Mouse (Mus musculus) urinary bladder, postnatal 36 days (tissue): ENCODE measurements around the gene 1700020D05Rik.

Experiments
- DNase-seq, 2 experiments: peaks; one replicate each; pipeline ENCODE4 v3.0.0; 2022; ENCODE audit warnings: low spot score in 2 of 2, mixed read lengths in 1 of 2

The 1700020D05Rik gene

GRCm38 (mm10) chr19:5475069-5475714 lies 28.4 kb downstream of the 1700020D05Rik start:
- DNase-seq = no peak

GRCm38 (mm10) chr19:5474281-5475068 lies 29.1 kb downstream of the 1700020D05Rik start:
- DNase-seq = peak in 1 of 2 experiments; percentile 15

- DNase-seq = peak; percentile 79 to 87
Observed at GRCm38 (mm10) chr19:5473720-5474119, 29.9 kb downstream of the 1700020D05Rik start, which contains the start of gene Efemp2. Gene Efemp2 (plus strand): TSS chr19:5473954.

- no peak for DNase-seq
Observed at GRCm38 (mm10) chr19:5472857-5473256, 30.7 kb downstream of the 1700020D05Rik start.

GRCm38 (mm10) chr19:5471846-5472245 lies 31.7 kb downstream of the 1700020D05Rik start:
- no peak for DNase-seq

- no peak for DNase-seq
Observed at GRCm38 (mm10) chr19:5468374-5468773, 35.2 kb downstream of the 1700020D05Rik start, which contains the start of gene Ctsw. Gene Ctsw (minus strand): TSS chr19:5468507.

GRCm38 (mm10) chr19:5466916-5467500 lies 36.6 kb downstream of the 1700020D05Rik start:
- no peak for DNase-seq

GRCm38 (mm10) chr19:5465037-5465436 lies 38.5 kb downstream of the 1700020D05Rik start:
- DNase-seq = no peak

GRCm38 (mm10) chr19:5463791-5464562 lies 39.6 kb downstream of the 1700020D05Rik start:
- DNase-seq = no peak

- DNase-seq = no peak
Observed at GRCm38 (mm10) chr19:5463212-5463611, 40.4 kb downstream of the 1700020D05Rik start.

GRCm38 (mm10) chr19:5461411-5461810 lies 42.2 kb downstream of the 1700020D05Rik start:
- DNase-seq = no peak

- DNase-seq = peak; percentile 88 to 90
Observed at GRCm38 (mm10) chr19:5460465-5460911, 43.1 kb downstream of the 1700020D05Rik start, which contains the start of gene Fibp. Gene Fibp (plus strand): TSS chr19:5460615.

- DNase-seq = no peak
Observed at GRCm38 (mm10) chr19:5459896-5460295, 43.7 kb downstream of the 1700020D05Rik start.

- DNase-seq = no peak
Observed at GRCm38 (mm10) chr19:5459019-5459418, 44.6 kb downstream of the 1700020D05Rik start.

- DNase-seq = no peak
Observed at GRCm38 (mm10) chr19:5457746-5458442, 45.7 kb downstream of the 1700020D05Rik start, which contains the start of gene Ccdc85b. Gene Ccdc85b (minus strand): TSS chr19:5457894.

- peak; percentile 94 to 95 for DNase-seq
Observed at GRCm38 (mm10) chr19:5456922-5457745, 46.5 kb downstream of the 1700020D05Rik start.

- no peak for DNase-seq
Observed at GRCm38 (mm10) chr19:5456241-5456921, 47.2 kb downstream of the 1700020D05Rik start.

GRCm38 (mm10) chr19:5455568-5455967 lies 48.0 kb downstream of the 1700020D05Rik start:
- no peak for DNase-seq

GRCm38 (mm10) chr19:5455037-5455436 lies 48.5 kb downstream of the 1700020D05Rik start:
- DNase-seq = no peak
